Mouse (Mus musculus) heart, embryonic 12.5 days (tissue): ENCODE measurements around the gene Dyrk2. TPM values are rescaled to one million over a fixed set of nuclear protein-coding genes. Genes with fewer than 3 reads are reported as not detected.

Experiments used
- ATAC-seq: fragments of 200-750 bp; cut with Nextera tagmentation; 2 replicates; pipeline ENCODE4 v1.8.0; 2017; ENCODE audit warnings: moderate TSS enrichment, moderate library complexity; ENCODE audit not compliant: insufficient number of reproducible peaks, low FRiP score
- H3K27ac ChIP-seq: fragments of 300-500 bp; sonication (generic); 2 replicates; pipeline ENCODE4 v1.5.1; 2016; ENCODE audit warnings: mild to moderate bottlenecking, moderate library complexity; ENCODE audit not compliant: poor library complexity, severe bottlenecking
- H3K27me3 ChIP-seq: fragments of 300-500 bp; sonication (generic); replicated peaks from 2 replicates; pipeline ENCODE4 v1.6.1; 2016; ENCODE audit warnings: mild to moderate bottlenecking, moderate library complexity
- H3K36me3 ChIP-seq: fragments of 300-500 bp; sonication (generic); 2 replicates; pipeline ENCODE4 v1.6.1; 2016; ENCODE audit warnings: mild to moderate bottlenecking, moderate library complexity
- H3K4me1 ChIP-seq: fragments of 300-500 bp; sonication (generic); replicated peaks from 2 replicates; pipeline ENCODE4 v1.6.1; 2016; ENCODE audit warnings: mild to moderate bottlenecking
- H3K4me2 ChIP-seq: fragments of 300-500 bp; sonication (generic); 2 replicates; pipeline ENCODE4 v1.6.1; 2016; ENCODE audit warnings: mild to moderate bottlenecking, moderate library complexity
- H3K4me3 ChIP-seq: fragments of 300-500 bp; sonication (generic); 2 replicates; pipeline ENCODE4 v1.5.1; 2016; ENCODE audit warnings: mild to moderate bottlenecking
- H3K9ac ChIP-seq: fragments of 300-500 bp; sonication (generic); 2 replicates; pipeline ENCODE4 v1.6.1; 2016; ENCODE audit warnings: mild to moderate bottlenecking, moderate library complexity
- H3K9me3 ChIP-seq: fragments of 300-500 bp; sonication (generic); replicated peaks from 2 replicates; pipeline ENCODE4 v1.6.1; 2016; ENCODE audit warnings: mild to moderate bottlenecking, moderate library complexity
- WGBS: fragments of 180-500 bp; shearing (Covaris S2); methylation state at CpG from one replicate; pipeline ENCODE4 v1.1.7; 2016; 5-methylcytosine and 5-hydroxymethylcytosine counted together
- polyA plus RNA-seq: library from polyadenylated mRNA; unstranded; fragments of >200 nt; fragmentation: Nextera tagmentation; extraction: Ambion mirVana; gene quantifications from 2 replicates; pipeline ENCODE4 v1.2.1, GENCODE M21; 2016

The Dyrk2 gene
- polyA plus RNA-seq, result 13.3 and 14.6 TPM in 2 replicates

DNA sequence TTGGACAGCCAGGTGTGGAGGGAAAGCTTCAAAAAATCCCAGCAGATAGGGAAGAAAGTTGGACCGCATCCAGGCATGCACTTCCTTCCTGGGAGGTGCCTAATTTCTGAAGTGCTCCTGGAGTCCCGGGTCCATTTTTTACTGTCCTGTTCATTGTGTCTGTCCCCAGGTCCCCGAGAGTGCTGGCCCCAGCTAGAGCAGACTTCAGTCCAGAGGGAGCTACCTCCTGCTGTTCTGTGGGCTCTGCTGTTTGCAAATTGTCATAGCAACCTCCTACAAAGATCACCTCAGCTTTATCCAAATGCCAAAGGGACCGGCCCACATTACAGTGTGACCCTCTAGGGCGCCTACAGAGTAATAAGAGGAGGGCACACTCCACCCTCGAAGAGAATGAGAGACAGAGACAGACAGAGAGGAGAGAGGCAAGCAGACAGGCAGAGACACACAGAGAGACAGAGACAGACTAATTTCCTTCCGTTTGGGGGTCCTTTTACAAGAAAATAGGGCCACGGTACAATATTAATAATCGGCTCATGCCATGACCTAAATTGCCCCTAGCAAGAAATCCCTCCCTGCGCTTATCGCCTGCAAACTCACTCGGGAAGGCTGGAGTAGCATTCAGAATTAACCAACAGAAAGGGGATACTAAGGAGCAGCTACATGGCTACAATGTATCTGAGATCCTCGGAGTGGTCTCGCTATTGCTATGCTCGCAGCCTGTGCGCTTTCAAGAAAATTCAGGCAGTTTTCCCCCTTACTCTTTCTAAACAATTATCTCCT, at the start of gene Dyrk2:
Gene Dyrk2, minus strand, starts transcription at position 9 of the 780 bp plus-strand sequence.
- no peaks in the 10 kb centered on the region for H3K27me3 ChIP-seq
- H3K4me1 ChIP-seq, result peaks cover 26% of the 10 kb centered on the region
- peak within 1 kb of the TSS; percentile 92 for H3K4me3 ChIP-seq
- WGBS, result 10% methylated on average over 16 of the region's 16 CpGs
- peak within 1 kb of the TSS; percentile 98 for H3K9ac ChIP-seq
- H3K36me3 ChIP-seq, result peaks cover 2% of the 10 kb centered on the region
- H3K4me2 ChIP-seq, result peak within 1 kb of the TSS; percentile 94
- peaks cover 7% of the 10 kb centered on the region; the same call in 1 of the 2 replicates for H3K9me3 ChIP-seq
- peak within 1 kb of the TSS; percentile 96 for H3K27ac ChIP-seq
- ATAC-seq, result no peak

DNA sequence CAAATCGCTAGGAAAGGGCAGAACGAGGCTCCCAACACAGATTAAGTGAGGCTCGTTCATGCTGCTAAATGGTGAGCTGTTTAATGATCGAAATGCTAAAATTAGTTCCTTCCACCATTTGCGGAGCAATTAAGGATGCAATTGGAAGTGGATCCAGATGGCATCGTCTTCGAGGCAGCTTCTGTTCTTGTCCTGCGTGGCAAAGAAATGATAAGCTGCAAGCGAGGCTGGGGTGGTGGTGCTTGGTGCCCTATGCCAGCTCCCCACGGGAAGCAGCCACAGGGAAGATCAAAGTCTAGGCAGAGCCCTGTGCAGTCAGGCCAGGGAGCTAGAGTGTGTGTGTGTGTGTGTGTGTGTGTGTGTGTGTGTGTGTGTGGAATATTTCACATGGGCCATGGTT, 32.6 kb upstream of the Dyrk2 start:
- Histone ChIP-seq H3K4me1 (no peaks in the 10 kb centered on the region), H3K4me2 (no peak overlapping the region), H3K9me3 (peaks cover 4% of the 10 kb centered on the region), H3K4me3 (no peak overlapping the region), H3K27me3 (no peaks in the 10 kb centered on the region), H3K36me3 (no peaks in the 10 kb centered on the region), H3K9ac (no peak overlapping the region), H3K27ac (no peak overlapping the region)
- 77% methylated on average over 10 of the region's 10 CpGs for WGBS
- no peak for ATAC-seq

DNA sequence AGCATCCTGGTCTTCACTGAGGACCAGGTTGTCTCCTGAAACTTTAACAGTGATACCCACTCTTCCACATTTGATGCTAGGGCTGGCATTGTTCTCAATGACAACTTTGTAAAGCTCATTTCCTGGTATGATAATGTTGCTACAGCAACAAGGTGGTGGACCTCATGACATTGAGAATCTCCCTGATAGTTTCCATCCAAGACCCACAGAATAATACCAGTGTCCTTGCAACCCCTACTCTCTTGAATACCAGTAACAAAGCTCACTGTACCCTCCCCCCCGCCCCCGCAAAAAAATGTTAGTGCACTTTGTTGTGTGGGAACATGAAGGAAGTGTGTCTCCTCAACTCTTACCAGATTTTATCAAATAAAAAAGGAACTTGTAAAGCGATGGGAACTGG, 23.6 kb upstream of the Dyrk2 start:
- no peak for ATAC-seq
- 77% methylated on average over 3 of the region's 3 CpGs for WGBS
- Histone ChIP-seq H3K9me3 (peaks cover 7% of the 10 kb centered on the region), H3K9ac (no peak overlapping the region), H3K4me3 (no peak overlapping the region), H3K27me3 (no peaks in the 10 kb centered on the region), H3K4me2 (no peak overlapping the region), H3K36me3 (no peaks in the 10 kb centered on the region), H3K27ac (no peak overlapping the region), H3K4me1 (no peaks in the 10 kb centered on the region)

DNA sequence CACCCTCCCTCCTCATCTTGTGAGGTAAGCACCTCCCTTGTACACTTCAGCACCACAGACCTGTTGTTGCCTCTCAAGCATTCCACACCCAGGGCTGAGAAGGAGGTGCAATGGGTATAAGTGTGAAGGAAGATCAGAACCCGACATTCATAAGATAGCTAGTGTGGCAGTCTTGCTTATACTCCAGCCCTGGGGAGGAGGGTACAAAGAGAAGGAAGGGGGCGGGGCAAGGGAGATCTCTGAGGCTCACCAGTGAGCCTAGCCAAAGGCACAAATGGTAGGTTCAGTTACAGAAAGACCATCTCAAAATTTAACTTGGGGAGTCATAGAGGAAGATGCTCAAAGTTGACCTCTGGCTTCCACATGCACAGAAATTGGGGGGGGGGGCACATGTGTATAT, 14.1 kb upstream of the Dyrk2 start:
- Histone ChIP-seq H3K9ac (no peak overlapping the region), H3K4me1 (no peaks in the 10 kb centered on the region)
- WGBS, result 75% methylated on average over 2 of the region's 2 CpGs

DNA sequence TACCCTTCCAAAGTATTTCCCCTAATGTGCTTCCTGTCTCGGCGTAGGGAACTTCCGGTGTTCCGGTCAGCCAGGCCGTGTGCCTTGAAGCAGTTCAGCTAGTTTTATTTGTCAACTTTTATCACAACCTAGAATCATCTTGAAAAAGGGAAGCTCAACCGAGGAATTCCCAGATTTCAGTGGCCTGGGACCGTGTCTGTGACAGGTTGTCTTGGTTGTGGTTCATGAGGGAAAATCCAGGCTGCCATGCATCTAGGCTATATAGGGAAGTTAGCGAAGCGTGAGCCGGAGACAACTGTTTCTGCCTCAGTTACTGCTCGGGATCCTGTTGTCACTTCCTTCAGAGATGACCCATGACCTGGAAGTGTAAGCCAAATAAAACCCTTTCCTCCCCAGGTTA, 13.3 kb upstream of the Dyrk2 start:
- Histone ChIP-seq H3K27ac (no peak overlapping the region), H3K4me1 (no peaks in the 10 kb centered on the region), H3K9ac (no peak overlapping the region), H3K27me3 (no peaks in the 10 kb centered on the region), H3K4me3 (no peak overlapping the region), H3K36me3 (no peaks in the 10 kb centered on the region), H3K9me3 (no peaks in the 10 kb centered on the region), H3K4me2 (no peak overlapping the region)
- 81% methylated on average over 11 of the region's 11 CpGs for WGBS
- ATAC-seq, result no peak

More for the DNA sequence above, 14.1 kb upstream of the Dyrk2 start:
- Histone ChIP-seq H3K4me3 (no peak overlapping the region), H3K27me3 (no peaks in the 10 kb centered on the region), H3K36me3 (no peaks in the 10 kb centered on the region), H3K9me3 (no peaks in the 10 kb centered on the region), H3K4me2 (no peak overlapping the region), H3K27ac (no peak overlapping the region)
- no peak for ATAC-seq

DNA sequence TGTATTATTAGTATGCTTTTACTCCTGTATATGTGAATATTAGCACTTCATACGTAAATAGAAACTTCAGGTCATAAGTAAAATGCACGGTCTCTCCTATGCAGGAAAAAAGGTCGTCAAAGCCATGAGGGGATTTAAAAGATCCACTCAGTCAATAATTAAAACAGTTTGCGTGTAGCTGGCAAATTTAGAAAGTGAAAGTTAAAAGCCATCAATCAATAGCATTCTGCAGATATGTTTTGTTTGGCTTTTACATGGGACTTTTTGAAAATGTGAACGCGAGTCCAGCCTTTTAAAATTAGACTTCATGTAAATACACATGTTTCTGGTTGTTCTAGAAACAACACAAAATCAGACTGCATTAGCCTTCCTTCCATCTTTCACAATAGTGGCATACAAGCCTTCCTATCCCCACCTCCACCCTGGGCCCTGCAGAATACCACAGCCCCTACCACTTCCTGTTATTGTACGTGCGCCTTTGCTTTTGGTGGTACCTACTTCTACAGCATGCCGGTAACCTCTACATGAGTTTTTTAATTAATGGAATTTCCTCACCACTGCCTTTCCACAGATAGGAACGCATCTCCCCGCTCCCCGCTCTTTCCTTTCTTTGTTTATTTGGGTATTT, 12.4 kb upstream of the Dyrk2 start:
- Histone ChIP-seq H3K9ac (no peak overlapping the region), H3K27ac (no peak overlapping the region), H3K4me3 (no peak overlapping the region), H3K9me3 (no peaks in the 10 kb centered on the region), H3K4me1 (no peaks in the 10 kb centered on the region), H3K27me3 (no peaks in the 10 kb centered on the region), H3K36me3 (no peaks in the 10 kb centered on the region), H3K4me2 (no peak overlapping the region)
- no peak for ATAC-seq
- 77% methylated on average over 12 of the region's 12 CpGs for WGBS

DNA sequence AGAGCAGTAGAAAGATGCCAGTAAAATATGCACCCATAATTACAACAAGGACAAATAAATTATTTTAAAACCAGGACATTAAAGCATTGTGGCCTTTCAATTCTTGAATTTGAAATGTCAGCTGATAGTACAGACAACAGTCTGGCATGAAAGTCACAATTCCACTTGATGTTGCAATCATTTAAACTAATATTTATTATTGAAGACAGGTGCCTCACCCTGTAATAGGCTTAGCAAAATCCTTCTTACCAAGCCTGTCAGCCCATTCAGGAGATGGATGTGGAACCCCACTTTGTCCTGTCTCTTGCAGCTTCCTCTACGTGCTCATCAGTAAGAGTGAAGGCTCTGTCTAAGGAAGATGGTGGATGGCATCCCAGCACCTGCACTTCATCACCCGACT, 10.8 kb upstream of the Dyrk2 start:
- Histone ChIP-seq H3K27me3 (no peaks in the 10 kb centered on the region), H3K9me3 (no peaks in the 10 kb centered on the region; the same call in 1 of the 2 replicates), H3K4me3 (no peak overlapping the region), H3K4me2 (no peak overlapping the region), H3K9ac (no peak overlapping the region), H3K36me3 (no peaks in the 10 kb centered on the region), H3K27ac (no peak overlapping the region), H3K4me1 (no peaks in the 10 kb centered on the region)
- 76% methylated on average over 2 of the region's 2 CpGs for WGBS
- ATAC-seq, result no peak

DNA sequence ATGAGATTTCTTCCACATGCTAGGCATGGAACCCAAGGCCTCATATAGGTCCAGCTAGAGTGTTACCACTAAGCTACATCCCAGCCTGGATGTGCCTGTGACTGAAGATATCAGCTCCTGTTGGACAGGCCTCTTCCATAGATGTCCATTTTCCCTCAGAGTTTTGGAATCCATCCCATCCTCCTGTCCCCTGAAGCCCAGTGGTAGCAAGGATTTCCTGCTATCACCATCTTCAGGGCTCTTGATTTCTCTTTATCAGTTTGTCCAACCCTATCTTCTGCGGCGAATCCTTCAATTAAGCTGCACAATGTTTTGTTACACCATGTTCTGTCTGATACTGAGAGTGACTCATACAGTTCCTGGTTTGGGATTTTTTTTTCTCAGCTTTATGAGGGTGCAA, 2.2 kb upstream of the Dyrk2 start:
- 68% methylated on average over 2 of the region's 2 CpGs for WGBS
- Histone ChIP-seq H3K27me3 (no peaks in the 10 kb centered on the region), H3K36me3 (no peaks in the 10 kb centered on the region)

DNA sequence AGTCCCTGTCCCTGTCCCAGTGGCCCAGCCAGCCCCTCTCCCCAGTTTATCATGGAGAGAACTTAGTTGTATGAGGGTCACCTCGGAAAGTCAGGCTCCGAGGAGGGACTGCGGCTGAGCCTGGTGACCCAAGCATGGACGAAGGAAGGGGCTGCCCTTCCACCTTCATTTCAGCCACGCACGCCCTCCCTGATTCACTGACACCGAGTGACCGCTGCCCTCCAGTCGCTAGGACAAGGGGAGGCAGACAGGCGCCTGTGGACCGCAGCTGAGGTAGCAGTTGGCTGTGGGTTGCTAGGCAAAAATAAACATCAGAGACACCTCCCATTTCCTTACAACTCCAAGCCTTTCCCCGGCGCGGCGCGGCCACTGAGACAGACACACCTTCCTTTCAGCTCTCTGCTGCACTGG, 413 bp downstream of the Dyrk2 start:
- peaks cover 32% of the 10 kb centered on the region for H3K4me1 ChIP-seq
- WGBS, result under 1% methylated on average over 16 of the region's 16 CpGs
- H3K9ac ChIP-seq, result peak overlapping the region; percentile 98
- H3K27me3 ChIP-seq, result no peaks in the 10 kb centered on the region
- H3K27ac ChIP-seq, result peak overlapping the region; percentile 96
- H3K9me3 ChIP-seq, result peaks cover 5% of the 10 kb centered on the region; the same call in 1 of the 2 replicates
- peak overlapping the region; percentile 94 for H3K4me2 ChIP-seq
- peaks cover 10% of the 10 kb centered on the region for H3K36me3 ChIP-seq
- peak overlapping the region; percentile 92 for H3K4me3 ChIP-seq
- peak; percentile 72 for ATAC-seq

More for the DNA sequence above, 2.2 kb upstream of the Dyrk2 start:
- no peak overlapping the region for H3K9ac ChIP-seq
- H3K4me1 ChIP-seq, result peaks cover 11% of the 10 kb centered on the region
- H3K4me3 ChIP-seq, result no peak overlapping the region
- H3K4me2 ChIP-seq, result no peak overlapping the region
- H3K27ac ChIP-seq, result no peak overlapping the region
- peaks cover 7% of the 10 kb centered on the region for H3K9me3 ChIP-seq
- ATAC-seq, result no peak

DNA sequence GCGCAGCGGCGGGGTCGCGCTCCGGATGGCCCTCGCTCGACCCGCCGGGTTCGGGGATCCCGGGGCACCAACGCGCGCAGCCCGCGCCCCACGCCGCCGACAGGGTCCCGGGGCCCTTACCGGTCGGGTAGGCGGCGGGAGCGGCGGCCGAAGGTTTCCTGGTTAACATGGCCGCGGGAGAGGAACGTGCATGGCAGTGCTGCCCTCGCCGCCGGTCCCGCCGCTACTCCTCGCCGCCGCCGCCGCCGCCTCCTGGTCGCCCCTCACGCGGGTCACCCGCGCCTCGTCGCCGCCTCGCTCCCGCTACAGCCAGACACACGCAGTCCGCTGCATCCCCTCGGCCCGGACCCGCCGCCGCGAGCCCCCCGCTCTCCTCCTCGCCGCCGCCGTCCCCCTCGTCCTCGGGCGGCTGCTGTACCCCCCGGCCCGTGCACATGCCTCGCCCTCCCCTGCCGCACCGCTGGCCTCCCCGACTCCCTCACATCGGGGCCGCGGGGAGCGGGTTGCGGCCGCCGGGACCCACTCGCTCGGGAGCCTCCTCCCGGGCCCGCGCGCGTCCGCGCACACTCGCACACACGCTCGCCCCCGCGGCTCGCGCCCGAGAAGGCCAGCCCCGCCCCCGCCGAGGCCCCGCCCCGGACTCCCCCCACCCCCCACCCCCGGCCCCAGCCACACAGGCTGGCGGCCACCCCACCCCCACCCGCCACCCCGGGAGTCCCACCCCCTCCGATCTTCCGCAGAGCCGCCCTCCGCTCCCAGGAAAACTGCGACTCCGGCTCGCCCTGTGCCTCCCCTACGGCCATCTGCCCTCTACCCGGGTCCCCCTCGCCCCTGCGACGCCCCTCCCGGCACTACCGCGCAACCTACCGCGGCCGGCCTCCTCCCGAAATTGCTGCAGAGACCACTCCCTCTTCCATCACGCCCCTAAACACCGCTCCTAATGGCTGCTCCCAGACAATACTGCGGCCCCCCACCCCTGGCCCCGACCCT, 1.1 kb downstream of the Dyrk2 start:
- Histone ChIP-seq H3K4me2 (peak overlapping the region; percentile 94), H3K27me3 (no peaks in the 10 kb centered on the region), H3K4me3 (peak overlapping the region; percentile 92), H3K27ac (peak overlapping the region; percentile 96), H3K9ac (peak overlapping the region; percentile 98), H3K36me3 (peaks cover 17% of the 10 kb centered on the region), H3K9me3 (peaks cover 5% of the 10 kb centered on the region; the same call in 1 of the 2 replicates), H3K4me1 (peaks cover 39% of the 10 kb centered on the region)
- ATAC-seq, result peak; percentile 80
- 2% methylated on average over 57 of the region's 130 CpGs for WGBS
